Mouse (Mus musculus): ENCODE measurements around the gene Neurl1b. TPM values are rescaled to one million over a fixed set of nuclear protein-coding genes. Genes with fewer than 3 reads are reported as not detected.

Neurl1b gene
- total and polyA plus RNA-seq, 3 experiments, result 0.12 to 0.28 TPM; not detected in 1

GRCm38 (mm10) chr17:26371246-26371535 is 43.4 kb upstream of the Neurl1b start:
- TF ChIP-seq USF2 (IDR thresholded peaks at IDR 0.05; ENCODE audit: borderline replicate concordance in 1 of 2, insufficient read depth in 1 of 2, low read depth in 1 of 2, low read length in 2 of 2) (no peak), E2F4 (IDR thresholded peaks at IDR 0.05; ENCODE audit: borderline replicate concordance, low read depth, low read length) (no peak), GATA1 (IDR thresholded peaks at IDR 0.05; ENCODE audit: low read depth, low read length) (no peak), NELFE (IDR thresholded peaks at IDR 0.05; ENCODE audit: low read depth, low read length) (no peak), CHD2 (IDR thresholded peaks at IDR 0.05; ENCODE audit: low read length) (no peak), ELF1 (IDR thresholded peaks at IDR 0.05; ENCODE audit: low read depth, low read length) (no peak), RAD21 (IDR thresholded peaks at IDR 0.05; ENCODE audit: low read depth, low read length) (no peak), ZKSCAN1 (IDR thresholded peaks at IDR 0.05; ENCODE audit: low read depth, low read length) (no peak), MYC (IDR thresholded peaks at IDR 0.05; ENCODE audit: low read depth, low read length) (no peak), MAFK (IDR thresholded peaks at IDR 0.05; ENCODE audit: borderline replicate concordance, low read depth, low read length) (no peak), CHD1 (IDR thresholded peaks at IDR 0.05; ENCODE audit: low read depth, low read length) (no peak), GABPA (IDR thresholded peaks at IDR 0.05; ENCODE audit: low read depth, low read length) (no peak), CTCF (IDR thresholded peaks at IDR 0.05 in 2 of 3, conservative IDR thresholded peaks at IDR 0.05 in 1 of 3; ENCODE audit: control insufficient read depth in 1 of 3, insufficient read depth in 1 of 3, low read depth in 2 of 3, low read length in 3 of 3, poor library complexity in 1 of 3, severe bottlenecking in 1 of 3) (no peak), USF1 (IDR thresholded peaks at IDR 0.05; ENCODE audit: low read depth, low read length) (no peak)
- Histone ChIP-seq H3K27me3 (ENCODE audit: control insufficient read depth in 1 of 2, insufficient read depth in 2 of 2, low read length in 2 of 2) (peaks cover 0 to 13% of the 10 kb centered on the region in 2 experiments; a peak in 2 of 4 replicates), H3K4me3 (ENCODE audit: control insufficient read depth in 1 of 2, insufficient read depth in 1 of 2, low read depth in 2 of 2, low read length in 2 of 2) (no peak overlapping the region), H3K4me1 (ENCODE audit: control insufficient read depth in 1 of 2, insufficient read depth in 2 of 2, low read length in 2 of 2) (peaks cover 13 to 32% of the 10 kb centered on the region in 2 experiments), H3K79me2 (ENCODE audit: control insufficient read depth, insufficient read depth, low read length, poor library complexity) (no peaks in the 10 kb centered on the region), H3K36me3 (ENCODE audit: control insufficient read depth in 1 of 2, insufficient read depth in 2 of 2, low read length in 2 of 2) (peaks cover 0 to 16% of the 10 kb centered on the region in 2 experiments; a peak in 2 of 4 replicates), H3K9me3 (replicated peaks; ENCODE audit: insufficient read depth, low read length) (no peaks in the 10 kb centered on the region), H3K27ac (ENCODE audit: control insufficient read depth, low read depth, low read length) (no peak overlapping the region), H3K9ac (ENCODE audit: control insufficient read depth, low read depth, low read length, poor library complexity, severe bottlenecking) (no peak overlapping the region)
- DNase-seq (ENCODE audit: low read depth, low spot score), result no peak

GRCm38 (mm10) chr17:26373211-26373610 is 41.4 kb upstream of the Neurl1b start:
- peaks cover 0 to 16% of the 10 kb centered on the region in 2 experiments; a peak in 3 of 4 replicates for H3K27me3 ChIP-seq (ENCODE audit: control insufficient read depth in 1 of 2, insufficient read depth in 2 of 2, low read length in 2 of 2)
- DNase-seq (ENCODE audit: low read depth, low spot score), result no peak
- H3K27ac ChIP-seq (ENCODE audit: control insufficient read depth, low read depth, low read length), result no peak overlapping the region
- peaks cover 0 to 10% of the 10 kb centered on the region in 2 experiments; a peak in 2 of 4 replicates for H3K36me3 ChIP-seq (ENCODE audit: control insufficient read depth in 1 of 2, insufficient read depth in 2 of 2, low read length in 2 of 2)
- TF ChIP-seq E2F4 (IDR thresholded peaks at IDR 0.05; ENCODE audit: borderline replicate concordance, low read depth, low read length), result no peak
- TF ChIP-seq USF1 (IDR thresholded peaks at IDR 0.05; ENCODE audit: low read depth, low read length), result no peak
- TF ChIP-seq GABPA (IDR thresholded peaks at IDR 0.05; ENCODE audit: low read depth, low read length), result no peak
- TF ChIP-seq NELFE (IDR thresholded peaks at IDR 0.05; ENCODE audit: low read depth, low read length), result no peak
- TF ChIP-seq KAT2A (conservative IDR thresholded peaks at IDR 0.05; ENCODE audit: low read depth, low read length), result no peak
- no peak for TF ChIP-seq MYB (IDR thresholded peaks at IDR 0.05; ENCODE audit: low read depth, low read length)
- TF ChIP-seq TBP (IDR thresholded peaks at IDR 0.05; ENCODE audit: low read depth, low read length), result no peak
- no peak for TF ChIP-seq MAFK (IDR thresholded peaks at IDR 0.05; ENCODE audit: borderline replicate concordance, low read depth, low read length)
- no peak for TF ChIP-seq CTCF (IDR thresholded peaks at IDR 0.05 in 2 of 3, conservative IDR thresholded peaks at IDR 0.05 in 1 of 3; ENCODE audit: control insufficient read depth in 1 of 3, insufficient read depth in 1 of 3, low read depth in 2 of 3, low read length in 3 of 3, poor library complexity in 1 of 3, severe bottlenecking in 1 of 3)
- TF ChIP-seq SMC3 (IDR thresholded peaks at IDR 0.05; ENCODE audit: low read depth, low read length), result no peak
- TF ChIP-seq MYC (IDR thresholded peaks at IDR 0.05; ENCODE audit: low read depth, low read length), result no peak
- no peak for TF ChIP-seq ZKSCAN1 (IDR thresholded peaks at IDR 0.05; ENCODE audit: low read depth, low read length)
- TF ChIP-seq CHD1 (IDR thresholded peaks at IDR 0.05; ENCODE audit: low read depth, low read length), result no peak
- no peak for TF ChIP-seq HCFC1 (IDR thresholded peaks at IDR 0.05; ENCODE audit: low read depth, low read length)
- no peak for TF ChIP-seq SIN3A (IDR thresholded peaks at IDR 0.05; ENCODE audit: low read length)
- no peak for TF ChIP-seq CHD2 (IDR thresholded peaks at IDR 0.05; ENCODE audit: low read length)
- TF ChIP-seq POLR2AphosphoS2 (IDR thresholded peaks at IDR 0.05; ENCODE audit: low read length), result no peak
- no peak for TF ChIP-seq ELF1 (IDR thresholded peaks at IDR 0.05; ENCODE audit: low read depth, low read length)
- no peak for TF ChIP-seq UBTF (IDR thresholded peaks at IDR 0.05; ENCODE audit: borderline replicate concordance, insufficient read depth, low read depth, low read length)
- no peaks in the 10 kb centered on the region for H3K79me2 ChIP-seq (ENCODE audit: control insufficient read depth, insufficient read depth, low read length, poor library complexity)
- H3K4me3 ChIP-seq (ENCODE audit: control insufficient read depth in 1 of 2, insufficient read depth in 1 of 2, low read depth in 2 of 2, low read length in 2 of 2), result no peak overlapping the region
- H3K9me3 ChIP-seq (replicated peaks; ENCODE audit: insufficient read depth, low read length), result no peaks in the 10 kb centered on the region
- H3K9ac ChIP-seq (ENCODE audit: control insufficient read depth, low read depth, low read length, poor library complexity, severe bottlenecking), result no peak overlapping the region
- H3K4me1 ChIP-seq (ENCODE audit: control insufficient read depth in 1 of 2, insufficient read depth in 2 of 2, low read length in 2 of 2), result peaks cover 3 to 15% of the 10 kb centered on the region in 2 experiments
